27 mouse cellular contexts compared by ENCODE assay signal in the genomic region with DNA sequence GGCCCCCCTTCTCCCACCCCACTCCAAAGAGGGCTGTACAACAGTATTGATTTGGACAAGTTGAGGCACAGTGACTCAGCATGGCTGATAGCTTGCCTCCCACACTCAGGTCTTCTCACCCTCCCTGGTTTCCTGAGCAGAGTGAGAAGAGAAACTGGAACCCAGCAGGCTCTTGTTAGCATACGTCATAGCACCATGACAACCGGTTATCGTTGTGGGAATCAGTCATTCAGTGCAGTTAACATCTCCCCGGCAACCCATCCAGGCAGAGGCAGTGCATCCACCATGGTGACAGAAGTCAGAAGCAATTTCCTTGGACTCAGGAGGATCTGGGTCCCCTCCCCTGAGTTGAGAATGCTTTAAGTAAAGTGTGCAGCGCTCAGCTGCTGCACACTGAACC. TPM values are rescaled to one million over a fixed set of nuclear protein-coding genes. Genes with fewer than 3 reads are reported as not detected.
DNase-seq lines count a peak whose midpoint lies in the region; ATAC-seq lines count a peak whose summit lies in the region.
"Had no signal": no experiment of that assay in that cellular context is flagged by ENCODE, and none has a peak within 500 bp of the region (broad histone marks: within the 10 kb centered on the region; RNA-seq: fewer than 3 reads in every experiment).

No protein-coding gene starts in this region.

- no peak overlapping the region for H3K4me2 ChIP-seq in forebrain, embryonic 14.5 days (ENCODE audit: low read length)
- no peak overlapping the region for H3K4me2 ChIP-seq in forebrain, embryonic 11.5 days (ENCODE audit: low read depth, low read length, severe bottlenecking)
- no peak overlapping the region for H3K4me2 ChIP-seq in intestine, embryonic 15.5 days (replicated peaks)
- H3K4me2 ChIP-seq: heart, embryonic 13.5 days had no signal

- H3K36me3 ChIP-seq in forebrain, embryonic 14.5 days (ENCODE audit: control insufficient read depth, insufficient read depth, low read length): no peaks in the 10 kb centered on the region
- no peaks in the 10 kb centered on the region for H3K36me3 ChIP-seq in forebrain, embryonic 11.5 days (ENCODE audit: control insufficient read depth, insufficient read depth, low read length)
- H3K36me3 ChIP-seq in intestine, embryonic 15.5 days: no peaks in the 10 kb centered on the region
- H3K36me3 ChIP-seq: heart, embryonic 13.5 days had no signal

- no peak overlapping the region for H3K9ac ChIP-seq in forebrain, embryonic 14.5 days (ENCODE audit: low read length)
- no peak overlapping the region for H3K9ac ChIP-seq in forebrain, embryonic 11.5 days (ENCODE audit: low read length)
- no peak overlapping the region for H3K9ac ChIP-seq in intestine, embryonic 15.5 days
- H3K9ac ChIP-seq: heart, embryonic 13.5 days had no signal

- peak; percentile 42 for DNase-seq in forebrain, embryonic 14.5 days (ENCODE audit: low spot score)
- no peak for DNase-seq in forebrain, embryonic 11.5 days (ENCODE audit: low spot score)
- DNase-seq in layer of hippocampus, adult 18-20 months (ENCODE audit: low spot score in 2 of 2): peak; percentile 38 to 49
- no peak for DNase-seq in layer of hippocampus, adult 11-12 months (ENCODE audit: low spot score)
- peak; percentile 53 for DNase-seq in right cerebral cortex, adult 18-20 months
- no peak for DNase-seq in right cerebral cortex, postnatal 4 days
- peak; percentile 78 for DNase-seq in telencephalon, adult 2 months (ENCODE audit: low read depth, low spot score)
- DNase-seq: adrenal gland, adult 8-10 months; cerebellum, adult 18-20 months; cerebellum, postnatal 36 days; gastrocnemius, adult 2 months; heart, adult 11 months; heart, postnatal 36 days; liver; lung, adult 2 months; lung, postnatal 36 days; thymus, adult 18-20 months had no signal

- 75% methylated on average over 5 of the region's 5 CpGs for WGBS in forebrain, embryonic 14.5 days
- WGBS in forebrain, embryonic 11.5 days: 83% methylated on average over 5 of the region's 5 CpGs
- 72% methylated on average over 5 of the region's 5 CpGs for WGBS in intestine, embryonic 15.5 days

- H3K27me3 ChIP-seq in forebrain, embryonic 14.5 days (replicated peaks; ENCODE audit: control insufficient read depth, insufficient read depth, low read length): no peaks in the 10 kb centered on the region; the same call in 1 of the 2 replicates
- H3K27me3 ChIP-seq in forebrain, embryonic 11.5 days (ENCODE audit: control insufficient read depth, insufficient read depth, low read length): peaks cover 6% of the 10 kb centered on the region
- H3K27me3 ChIP-seq in intestine, embryonic 15.5 days (replicated peaks): peaks cover 7% of the 10 kb centered on the region

- no peaks in the 10 kb centered on the region; the same call in 1 of the 2 replicates for H3K4me1 ChIP-seq in forebrain, embryonic 14.5 days (ENCODE audit: control insufficient read depth, insufficient read depth, low read length)
- no peaks in the 10 kb centered on the region for H3K4me1 ChIP-seq in forebrain, embryonic 11.5 days (replicated peaks; ENCODE audit: control insufficient read depth, insufficient read depth, low read length)
- H3K4me1 ChIP-seq in intestine, embryonic 15.5 days (replicated peaks): no peaks in the 10 kb centered on the region
- H3K4me1 ChIP-seq: heart, embryonic 13.5 days had no signal

- no peak overlapping the region for H3K27ac ChIP-seq in forebrain, embryonic 14.5 days (ENCODE audit: low read depth, low read length)
- no peak overlapping the region for H3K27ac ChIP-seq in forebrain, embryonic 11.5 days (ENCODE audit: low read depth, low read length)
- H3K27ac ChIP-seq in intestine, embryonic 15.5 days: no peak overlapping the region
- H3K27ac ChIP-seq: gastrocnemius, adult 2 months; heart, embryonic 13.5 days had no signal

- no peak for ATAC-seq in forebrain, embryonic 14.5 days
- ATAC-seq in forebrain, embryonic 11.5 days (replicated peaks; ENCODE audit: low FRiP score): no peak
- no peak for ATAC-seq in intestine, embryonic 15.5 days
- ATAC-seq: intestine, postnatal 0 days had no signal

- no peaks in the 10 kb centered on the region for H3K9me3 ChIP-seq in forebrain, embryonic 14.5 days (replicated peaks; ENCODE audit: control insufficient read depth, low read length)
- no peaks in the 10 kb centered on the region; the same call in 1 of the 2 replicates for H3K9me3 ChIP-seq in forebrain, embryonic 11.5 days (ENCODE audit: control insufficient read depth, low read length)
- no peaks in the 10 kb centered on the region for H3K9me3 ChIP-seq in intestine, embryonic 15.5 days
- H3K9me3 ChIP-seq: heart, embryonic 13.5 days had no signal

- H3K4me3 ChIP-seq in forebrain, embryonic 14.5 days (ENCODE audit: low read depth, low read length): no peak overlapping the region
- H3K4me3 ChIP-seq in forebrain, embryonic 11.5 days (ENCODE audit: low read depth, low read length): no peak overlapping the region
- no peak overlapping the region for H3K4me3 ChIP-seq in intestine, embryonic 15.5 days (replicated peaks)
- H3K4me3 ChIP-seq: gastrocnemius, adult 2 months; heart, embryonic 13.5 days had no signal

RNA-seq across cellular contexts. Expression of gene Resp18, which starts 4.8 kb away (rescaled TPM):
- polyA plus RNA-seq in forebrain, embryonic 14.5 days (2014; fragmentation: Nextera tagmentation; extraction: Ambion mirVana): 62.4 and 68.1 TPM in 2 replicates
- 14.9 and 15.8 TPM in 2 replicates for polyA plus RNA-seq in forebrain, embryonic 11.5 days (2014; fragmentation: Nextera tagmentation; extraction: Ambion mirVana)
- total RNA-seq in layer of hippocampus, adult 18-20 months (2021): 100 to 1,000 TPM; 104 to 114 TPM
- 12.7 and 13.8 TPM in 2 replicates for polyA plus RNA-seq in intestine, embryonic 15.5 days (2015; fragmentation: Nextera tagmentation; extraction: Ambion mirVana)
- total RNA-seq: CH12.LX; gastrocnemius, adult 2 months; heart, postnatal 36 days had no signal
- polyA plus RNA-seq: heart, embryonic 13.5 days had no signal

RNA-seq across cellular contexts. Expression of gene Ptprn, which starts 18.7 kb away (rescaled TPM):
- polyA plus RNA-seq in forebrain, embryonic 14.5 days (2014; fragmentation: Nextera tagmentation; extraction: Ambion mirVana): 5.1 and 8.0 TPM in 2 replicates
- polyA plus RNA-seq in forebrain, embryonic 11.5 days (2014; fragmentation: Nextera tagmentation; extraction: Ambion mirVana): 3.7 and 4.3 TPM in 2 replicates
- 100 to 1,000 TPM; 399 to 401 TPM for total RNA-seq in layer of hippocampus, adult 18-20 months (2021)
- 3.2 and 3.6 TPM in 2 replicates for polyA plus RNA-seq in intestine, embryonic 15.5 days (2015; fragmentation: Nextera tagmentation; extraction: Ambion mirVana)
- total RNA-seq: CH12.LX; gastrocnemius, adult 2 months had no signal

RNA-seq across cellular contexts. Expression of gene Dnpep, which starts 34.8 kb away (rescaled TPM):
- 160 and 178 TPM in 2 replicates for polyA plus RNA-seq in forebrain, embryonic 14.5 days (2014; fragmentation: Nextera tagmentation; extraction: Ambion mirVana)
- 125 and 129 TPM in 2 replicates for polyA plus RNA-seq in forebrain, embryonic 11.5 days (2014; fragmentation: Nextera tagmentation; extraction: Ambion mirVana)
- 10 to 100 TPM; 49.2 to 50.0 TPM for total RNA-seq in layer of hippocampus, adult 18-20 months (2021)
- polyA plus RNA-seq in intestine, embryonic 15.5 days (2015; fragmentation: Nextera tagmentation; extraction: Ambion mirVana): 131 and 145 TPM in 2 replicates

RNA-seq across cellular contexts. Expression of gene Dnajb2, which starts 46.8 kb away (rescaled TPM):
- 21.5 and 24.3 TPM in 2 replicates for polyA plus RNA-seq in forebrain, embryonic 14.5 days (2014; fragmentation: Nextera tagmentation; extraction: Ambion mirVana)
- 22.2 and 22.6 TPM in 2 replicates for polyA plus RNA-seq in forebrain, embryonic 11.5 days (2014; fragmentation: Nextera tagmentation; extraction: Ambion mirVana)
- 100 to 1,000 TPM in 1 of 2 experiments, 10 to 100 TPM in 1; 93.4 to 100 TPM for total RNA-seq in layer of hippocampus, adult 18-20 months (2021)
- polyA plus RNA-seq in intestine, embryonic 15.5 days (2015; fragmentation: Nextera tagmentation; extraction: Ambion mirVana): 25.5 and 26.2 TPM in 2 replicates

RNA-seq across cellular contexts. Expression of gene A630095N17Rik, which starts 51.1 kb away (rescaled TPM):
- not detected in 2 replicates for polyA plus RNA-seq in forebrain, embryonic 14.5 days (2014; fragmentation: Nextera tagmentation; extraction: Ambion mirVana)
- polyA plus RNA-seq in forebrain, embryonic 11.5 days (2014; fragmentation: Nextera tagmentation; extraction: Ambion mirVana): not detected in 2 replicates
- not detected for total RNA-seq in layer of hippocampus, adult 18-20 months (2021)
- not detected in 2 replicates for polyA plus RNA-seq in intestine, embryonic 15.5 days (2015; fragmentation: Nextera tagmentation; extraction: Ambion mirVana)
- total RNA-seq: adrenal gland, adult 8-10 months; gastrocnemius, adult 2 months; heart, postnatal 36 days; layer of hippocampus, adult 8-10 months; left cerebral cortex, postnatal 25 days had no signal
- polyA plus RNA-seq: embryonic facial prominence, embryonic 11.5 days; heart, embryonic 13.5 days; intestine, postnatal 0 days; kidney, embryonic 16.5 days; lung, adult 2 months; neural tube, embryonic 11.5 days; urinary bladder, adult 2 months had no signal

Comparison
In these comparisons a context has a peak if more than half of its experiments do, and no peak if none do; other contexts are left out.
1. DNase-seq: peak in forebrain, embryonic 14.5 days (single experiment), layer of hippocampus, adult 18-20 months (2 of 2), right cerebral cortex, adult 18-20 months (single experiment) and telencephalon, adult 2 months (single experiment); none in forebrain, embryonic 11.5 days (single experiment), layer of hippocampus, adult 11-12 months (single experiment) and right cerebral cortex, postnatal 4 days (single experiment).